Mouse (Mus musculus): ENCODE data around the gene Dnaja2.
A peak's percentile ranks its signal among the peaks of the same experiment; 100 is the strongest.

Gene Dnaja2

DNA sequence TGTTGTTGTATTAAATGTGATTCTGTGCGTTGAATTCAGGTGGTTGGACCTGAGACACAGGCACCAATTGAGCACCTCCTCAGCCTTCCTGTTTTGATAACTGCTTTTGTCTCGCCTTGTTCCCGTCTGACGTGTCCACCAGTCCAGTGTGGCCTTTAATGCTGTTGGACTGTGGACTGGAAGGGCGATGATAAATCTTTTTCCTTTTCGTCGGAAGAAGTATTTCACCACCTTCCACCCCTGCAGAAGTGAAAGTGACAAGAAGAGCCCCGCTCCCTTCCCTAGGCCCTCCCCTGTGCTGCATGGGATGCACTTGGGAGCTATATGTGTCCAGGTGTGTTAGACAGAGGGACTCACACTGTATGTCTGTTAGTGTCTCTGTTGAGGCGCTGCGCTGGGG is 54.7 kb downstream of the Dnaja2 start:
- DNase-seq (ENCODE audit: low spot score) = no peak

DNA sequence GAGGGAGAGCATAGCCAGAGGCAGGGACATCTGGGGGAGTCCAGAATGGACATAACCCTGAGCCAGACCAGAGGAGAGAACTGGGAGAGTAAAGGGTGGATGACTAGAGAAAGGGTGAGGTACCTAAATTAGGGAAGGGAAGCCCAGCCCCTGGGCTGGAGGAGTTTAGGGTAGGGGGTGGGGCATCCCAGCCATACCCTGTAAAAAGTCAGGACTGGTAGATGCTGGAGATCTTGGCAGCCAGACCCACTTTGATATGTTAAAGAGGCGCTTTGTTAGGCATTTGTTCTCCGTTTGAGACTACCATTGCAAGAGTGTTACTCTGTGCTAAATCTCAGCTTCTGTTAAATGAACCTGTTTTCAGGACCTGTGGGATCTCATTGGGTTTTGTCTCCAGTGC is 56.6 kb downstream of the Dnaja2 start:
- no peak for DNase-seq (ENCODE audit: low spot score)

DNA sequence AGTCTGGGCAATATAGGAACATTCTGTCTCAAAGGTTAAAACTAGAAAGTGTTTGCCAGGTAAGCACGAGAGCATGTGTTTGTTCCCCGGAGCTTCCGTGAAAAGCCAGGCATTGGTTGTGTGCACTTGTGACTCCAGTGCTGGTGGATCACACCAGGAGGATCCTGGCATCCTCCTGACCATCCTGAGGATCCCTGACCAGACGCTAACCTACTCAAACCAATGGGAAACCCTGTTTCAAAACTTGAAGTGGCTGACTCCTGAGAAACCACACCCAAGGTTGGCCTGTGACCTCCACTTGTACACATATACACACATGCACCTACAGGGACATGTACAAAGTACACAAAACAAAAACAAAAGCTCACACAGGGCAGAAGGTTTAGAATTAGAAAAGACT is 58.4 kb downstream of the Dnaja2 start:
- DNase-seq (ENCODE audit: low spot score) = no peak

DNA sequence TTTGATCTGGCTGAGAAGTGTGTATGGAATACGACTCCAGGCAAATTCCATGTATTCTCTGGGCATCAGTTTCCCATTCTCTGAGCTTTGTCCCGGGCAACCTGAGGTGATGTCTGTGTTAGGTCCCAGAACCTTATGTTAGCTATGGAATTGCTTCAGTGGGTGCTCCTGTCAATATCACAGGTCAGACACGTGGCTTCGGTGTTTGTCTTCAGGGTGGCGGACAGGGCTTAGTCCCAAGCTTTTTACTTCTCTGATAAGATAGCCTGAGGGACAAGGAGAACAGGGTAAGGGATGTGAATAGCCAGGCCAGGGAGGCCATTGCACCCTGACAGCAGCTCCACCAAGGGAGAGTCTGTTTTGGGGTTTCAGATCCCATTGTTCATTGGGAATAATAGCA is 59.0 kb downstream of the Dnaja2 start:
- no peak for DNase-seq (ENCODE audit: low spot score)

DNA sequence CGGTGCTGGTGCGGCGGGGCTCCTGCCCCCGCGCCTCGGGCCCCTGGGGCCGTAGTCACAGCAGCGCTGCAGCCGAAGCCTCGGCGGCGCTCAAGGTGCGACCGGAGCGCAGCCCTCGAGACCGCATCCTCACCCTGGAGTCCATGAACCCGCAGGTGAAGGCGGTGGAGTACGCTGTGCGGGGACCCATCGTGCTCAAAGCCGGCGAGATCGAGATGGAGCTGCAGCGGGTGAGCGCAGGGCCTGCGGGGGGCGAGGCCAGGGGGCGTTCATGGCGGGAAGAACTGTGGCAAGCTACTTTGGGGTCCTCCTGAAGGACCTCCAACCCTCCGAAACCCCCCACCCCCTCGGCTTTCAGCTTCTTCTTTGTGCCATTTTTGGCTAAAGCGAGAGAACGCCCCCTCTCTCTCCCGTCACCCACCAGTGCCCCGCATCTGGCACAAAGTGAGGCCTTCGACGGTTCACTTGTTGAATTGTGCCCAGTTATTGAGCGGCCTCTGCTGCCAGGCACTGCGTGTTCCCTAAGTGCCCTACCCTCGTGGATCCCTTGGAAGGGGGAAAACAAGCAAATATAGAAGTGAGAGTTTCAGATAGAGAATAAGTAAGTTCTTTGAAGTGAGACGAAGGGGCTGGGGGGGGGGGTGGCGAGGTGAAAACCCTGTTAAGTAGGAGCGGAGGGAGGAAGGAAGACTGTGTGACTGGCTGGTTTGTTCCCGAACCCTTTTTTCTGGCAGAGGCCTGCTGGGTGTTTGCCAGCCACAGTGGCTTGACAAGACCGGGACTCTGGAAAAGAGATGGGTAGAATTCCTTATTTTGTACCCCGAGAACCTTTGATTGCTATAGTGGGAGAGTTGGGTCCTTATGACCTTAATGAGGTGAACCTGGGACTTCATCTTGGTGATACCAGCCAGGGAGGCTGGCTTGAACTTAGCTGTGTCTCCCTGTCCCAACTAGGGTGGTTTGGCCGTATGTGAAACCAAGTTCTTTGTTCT is 61.9 kb downstream of the Dnaja2 start:
- no peak for DNase-seq (ENCODE audit: low spot score)

DNA sequence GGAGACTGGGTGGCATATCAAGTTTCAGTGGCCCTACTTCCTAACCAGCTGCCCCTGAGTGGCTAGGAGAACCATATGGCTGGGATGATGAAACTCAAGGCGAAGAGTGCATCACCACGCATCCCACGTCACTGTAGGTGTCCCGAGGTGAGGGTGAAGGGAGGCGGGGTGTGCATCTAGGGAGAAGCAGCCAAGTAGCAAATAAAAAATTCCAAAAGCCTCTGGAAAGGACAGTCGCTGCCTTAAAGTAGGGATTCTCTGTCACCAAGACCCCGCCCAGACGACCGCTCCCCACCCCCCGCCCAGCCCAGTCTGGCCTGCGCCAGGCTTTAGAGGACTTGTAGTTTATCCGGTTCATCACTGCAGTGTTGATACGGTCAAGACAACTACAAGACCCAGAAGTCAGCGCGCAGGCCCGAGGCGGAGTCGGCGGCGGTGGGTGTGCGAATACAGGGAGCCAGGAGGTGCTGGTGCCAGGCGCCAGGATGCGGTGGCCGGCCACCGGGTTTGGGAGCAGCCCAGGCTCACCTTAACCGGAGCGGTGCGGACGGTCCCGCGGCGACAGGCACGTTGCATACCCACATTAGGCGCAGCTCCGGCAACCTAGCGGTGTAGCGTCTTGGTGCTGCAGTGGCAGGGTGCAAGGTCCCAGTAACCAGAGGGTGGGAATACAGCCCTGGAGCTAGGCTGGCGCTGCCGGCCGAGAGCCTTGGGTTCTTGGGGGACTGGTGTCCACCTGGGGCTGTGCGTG is 62.8 kb downstream of the Dnaja2 start, which contains the start of gene Gpt2:
Gene Gpt2, plus strand, starts transcription at position 452 of the 751 bp plus-strand sequence.
- peak; percentile 85 for DNase-seq (ENCODE audit: low spot score)

DNA sequence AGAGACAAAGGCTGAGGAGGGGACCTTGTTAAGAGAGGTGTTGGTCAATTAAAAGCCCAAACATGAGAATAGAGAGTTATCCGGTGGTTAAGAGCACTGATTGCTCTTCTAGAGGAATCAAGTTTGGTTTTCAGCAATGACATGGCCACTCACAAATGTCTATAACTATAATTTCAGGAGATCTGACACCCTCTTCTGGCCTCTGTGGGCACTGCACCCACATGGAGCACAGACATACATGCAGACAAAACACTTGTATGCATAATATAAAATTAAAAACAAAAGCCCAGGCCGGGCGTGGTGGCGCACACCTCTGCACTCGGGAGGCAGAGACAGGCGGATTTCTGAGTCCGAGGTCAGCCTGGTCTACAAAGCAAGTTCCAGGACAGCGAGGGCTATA is 65.6 kb downstream of the Dnaja2 start:
- DNase-seq (ENCODE audit: low spot score) = no peak

DNA sequence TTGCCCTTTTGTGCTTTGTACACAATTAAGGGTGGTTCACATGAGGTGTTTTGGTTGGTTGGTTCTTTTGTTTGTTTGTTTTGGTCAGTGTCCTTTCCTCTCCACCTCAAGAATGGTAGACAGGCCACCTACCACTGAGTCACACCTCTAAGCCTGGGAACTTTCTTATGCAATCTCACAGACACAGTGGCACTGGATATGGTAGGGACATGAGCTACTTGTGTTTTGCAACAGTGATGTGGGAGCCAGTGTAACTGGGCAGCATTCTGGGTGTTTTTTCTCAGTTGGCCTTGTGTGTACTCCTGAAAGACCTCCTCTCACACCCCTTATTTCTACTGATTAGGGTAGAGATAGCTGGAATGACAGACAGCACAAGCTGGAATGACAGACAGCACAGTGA is 66.5 kb downstream of the Dnaja2 start:
- DNase-seq (ENCODE audit: low spot score) = no peak

DNA sequence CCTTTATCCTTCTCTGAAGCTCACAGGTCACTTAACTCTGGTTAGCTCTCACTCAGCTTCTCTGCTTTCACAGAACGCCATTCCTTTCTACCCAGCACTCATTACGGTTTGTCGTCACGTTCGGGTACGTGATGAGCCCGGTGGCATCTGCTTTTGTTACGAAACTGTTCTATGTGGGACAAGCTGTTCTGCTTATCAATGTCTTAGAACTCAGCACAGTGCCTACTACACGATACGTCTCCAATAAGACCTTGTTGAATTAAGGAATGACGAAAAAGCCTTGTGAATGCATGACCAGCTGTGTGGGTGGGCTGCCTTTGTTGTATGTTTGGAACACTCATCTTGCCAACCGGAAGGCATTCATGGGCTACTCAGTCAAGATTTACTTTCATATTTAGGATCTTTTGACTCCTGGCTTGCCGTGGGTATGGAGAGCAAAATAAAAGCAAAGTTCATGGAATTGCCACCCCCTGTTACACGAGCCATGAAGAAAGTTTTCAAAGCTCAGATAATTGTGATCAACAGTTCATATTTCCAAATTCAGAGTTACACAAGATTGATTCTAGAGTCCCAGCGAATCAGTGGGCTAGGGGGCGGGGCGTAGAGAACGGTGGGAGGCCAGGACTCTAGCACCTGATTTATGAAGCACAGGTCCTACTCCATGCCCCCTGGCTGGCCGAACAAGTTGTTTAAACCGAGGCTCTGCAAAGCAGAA is 67.1 kb downstream of the Dnaja2 start:
- peak; percentile 31 for DNase-seq (ENCODE audit: low spot score)

All from layer of hippocampus, adult 9-10 months (tissue).